Mouse (Mus musculus) stomach, postnatal 0 days (tissue): Measurements from ENCODE around the gene Phactr3.

Experiments used
- CTCF ChIP-seq: IDR thresholded peaks from 2 replicates; pipeline ENCODE4 v1.5.1; 2016; ENCODE audit warnings: antibody characterized with exemption, low read depth, mild to moderate bottlenecking, moderate library complexity
- EP300 ChIP-seq: optimal IDR thresholded peaks from 2 replicates; pipeline ENCODE3; 2016; ENCODE audit warnings: antibody characterized with exemption

DNA sequence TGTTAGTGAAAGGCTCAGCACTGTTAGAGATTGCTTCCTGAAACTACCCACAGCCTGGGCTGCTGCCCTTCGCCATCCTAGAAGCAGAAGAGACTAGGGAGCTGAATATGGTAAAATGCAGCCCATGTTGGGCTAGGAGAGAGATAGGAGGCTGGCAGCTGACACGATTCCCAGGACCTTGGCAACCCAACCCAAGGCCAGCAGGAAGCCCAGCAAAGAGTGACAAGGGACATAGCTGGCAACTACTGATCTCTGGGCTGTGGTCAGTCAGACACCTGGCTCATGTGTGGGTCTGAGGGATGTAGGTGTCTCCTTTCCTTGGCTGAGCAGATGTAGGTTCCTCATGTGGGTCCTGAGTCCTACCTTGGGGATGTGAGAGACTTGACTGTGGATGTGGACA, 152.0 kb downstream of the Phactr3 start:
- TF ChIP-seq CTCF = no peak
- no peak for TF ChIP-seq EP300
